Mouse (Mus musculus) liver, embryonic 16.5 days (tissue): ENCODE data around the gene Snx6. TPM values are rescaled to one million over a fixed set of nuclear protein-coding genes. Genes with fewer than 3 reads are reported as not detected.
"Not testable (repeated sequence)": the region's sequence is repeated elsewhere in the genome, so short reads cannot be mapped to it uniquely, and the experiment has no call there.

ENCODE experiments used
- ATAC-seq: fragments of 200-750 bp; cut with Nextera tagmentation; 2 replicates; pipeline ENCODE4 v1.8.0; 2017; ENCODE audit warnings: low read depth, mild to moderate bottlenecking, moderate number of reproducible peaks, moderate library complexity
- H3K27ac ChIP-seq: fragments of 300-500 bp; sonication (generic); 2 replicates; pipeline ENCODE4 v1.5.1; 2014; ENCODE audit warnings: mild to moderate bottlenecking, low read length
- H3K27me3 ChIP-seq: fragments of 300-500 bp; sonication (generic); 2 replicates; pipeline ENCODE4 v1.6.1; 2014; ENCODE audit warnings: low read depth, low read length, mixed read lengths; ENCODE audit not compliant: control insufficient read depth, insufficient read depth
- H3K36me3 ChIP-seq: fragments of 300-500 bp; sonication (generic); 2 replicates; pipeline ENCODE4 v1.6.1; 2014; ENCODE audit warnings: mild to moderate bottlenecking; ENCODE audit not compliant: control insufficient read depth, insufficient read depth
- H3K4me1 ChIP-seq: fragments of 300-500 bp; sonication (generic); 2 replicates; pipeline ENCODE4 v1.6.1; 2014; ENCODE audit warnings: low read depth, low read length, mixed read lengths; ENCODE audit not compliant: control insufficient read depth
- H3K4me2 ChIP-seq: fragments of 300-500 bp; sonication (generic); 2 replicates; pipeline ENCODE4 v1.6.1; 2014; ENCODE audit warnings: low read depth, low read length, mixed read lengths
- H3K4me3 ChIP-seq: fragments of 300-500 bp; sonication (generic); 2 replicates; pipeline ENCODE4 v1.5.1; 2014; ENCODE audit warnings: low read depth, mild to moderate bottlenecking, low read length
- H3K9ac ChIP-seq: fragments of 300-500 bp; sonication (generic); 2 replicates; pipeline ENCODE4 v1.6.1; 2014; ENCODE audit warnings: low read depth, low read length
- H3K9me3 ChIP-seq: fragments of 300-500 bp; sonication (generic); replicated peaks from 2 replicates; pipeline ENCODE4 v1.6.1; 2016; ENCODE audit warnings: low read length; ENCODE audit not compliant: control insufficient read depth
- WGBS: fragments of 180-500 bp; shearing (Covaris S2); extraction: QIAGEN DNeasy Blood & Tissue Kit; methylation state at CpG from one replicate; pipeline ENCODE4 v1.1.7; 2014; ENCODE audit not compliant: insufficient replicate concordance; 5-methylcytosine and 5-hydroxymethylcytosine counted together
- polyA plus RNA-seq: library from polyadenylated mRNA; unstranded; fragments of >200 nt; fragmentation: Nextera tagmentation; extraction: Ambion mirVana; gene quantifications from 2 replicates; pipeline ENCODE4 v1.2.1, GENCODE M21; 2015

Snx6 gene
- polyA plus RNA-seq, 1 experiment from 2014 or later: 45.4 TPM

DNA sequence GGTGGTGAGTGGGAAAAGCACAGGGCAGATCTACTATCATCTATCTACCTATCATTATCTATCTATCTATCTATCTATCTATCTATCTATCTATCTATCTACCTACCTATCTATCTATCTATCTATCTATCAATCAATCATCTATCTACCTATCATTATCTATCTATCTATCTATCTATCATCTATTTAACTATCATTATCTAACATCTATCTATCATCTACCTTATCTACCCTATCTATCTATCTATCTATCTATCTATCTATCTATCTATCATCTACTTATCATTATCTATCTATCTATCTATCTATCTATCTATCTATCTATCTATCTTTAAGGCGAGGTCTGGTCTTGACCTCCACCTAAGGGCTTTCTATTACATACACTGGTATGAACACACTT is 36.4 kb upstream of the Snx6 start:
- not testable (repeated sequence) for H3K9me3 ChIP-seq, ATAC-seq, H3K4me1 ChIP-seq, H3K9ac ChIP-seq, H3K4me2 ChIP-seq, H3K36me3 ChIP-seq, H3K4me3 ChIP-seq, H3K27me3 ChIP-seq, H3K27ac ChIP-seq
- 63% methylated on average over 1 of the region's 1 CpGs for WGBS

GRCm38 (mm10) chr12:54830574-54830973 is 35.1 kb upstream of the Snx6 start:
- H3K4me2 ChIP-seq: no peak overlapping the region
- H3K4me1 ChIP-seq: peaks cover 3% of the 10 kb centered on the region; the same call in 1 of the 2 replicates
- H3K9me3 ChIP-seq: no peaks in the 10 kb centered on the region
- no peaks in the 10 kb centered on the region for H3K27me3 ChIP-seq
- H3K4me3 ChIP-seq: no peak overlapping the region
- no peak overlapping the region for H3K9ac ChIP-seq
- ATAC-seq: peak; percentile 47; the same call in 1 of the 2 replicates
- no peak overlapping the region for H3K27ac ChIP-seq
- WGBS: 9% methylated on average over 6 of the region's 6 CpGs
- no peaks in the 10 kb centered on the region for H3K36me3 ChIP-seq

DNA sequence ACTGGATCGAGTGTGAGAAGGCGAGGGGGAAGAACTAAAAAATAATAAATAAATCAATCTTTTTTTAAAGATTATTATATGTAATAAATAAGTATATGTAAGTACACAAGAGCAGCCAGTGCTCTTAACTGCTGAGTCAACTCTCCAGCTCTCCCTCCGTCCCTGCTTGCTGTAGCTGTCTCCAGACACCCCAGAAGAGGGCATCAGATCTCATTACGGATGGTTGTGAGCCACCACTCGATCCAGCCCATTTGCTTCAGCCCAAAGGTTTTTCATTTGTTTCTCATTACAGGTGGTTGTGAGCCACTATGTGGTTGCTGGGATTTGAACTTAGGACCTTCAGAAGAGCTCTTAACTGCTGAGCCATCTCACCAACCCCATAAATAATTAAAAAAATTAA is 34.4 kb upstream of the Snx6 start:
- no peaks in the 10 kb centered on the region for H3K27me3 ChIP-seq
- H3K4me2 ChIP-seq: no peak overlapping the region
- ATAC-seq: no peak
- H3K4me3 ChIP-seq: no peak overlapping the region
- H3K4me1 ChIP-seq: no peaks in the 10 kb centered on the region; the same call in 1 of the 2 replicates
- no peak overlapping the region for H3K27ac ChIP-seq
- no peaks in the 10 kb centered on the region for H3K9me3 ChIP-seq
- H3K36me3 ChIP-seq: no peaks in the 10 kb centered on the region
- H3K9ac ChIP-seq: no peak overlapping the region
- 36% methylated on average over 5 of the region's 5 CpGs for WGBS

- no peaks in the 10 kb centered on the region for H3K4me1 ChIP-seq
- no peak overlapping the region for H3K27ac ChIP-seq
- no peak overlapping the region for H3K4me3 ChIP-seq
- ATAC-seq: no peak
- H3K27me3 ChIP-seq: no peaks in the 10 kb centered on the region
- H3K9ac ChIP-seq: no peak overlapping the region
- no peaks in the 10 kb centered on the region for H3K9me3 ChIP-seq
- WGBS: 85% methylated on average over 1 of the region's 1 CpGs
- no peak overlapping the region for H3K4me2 ChIP-seq
- H3K36me3 ChIP-seq: no peaks in the 10 kb centered on the region
These were observed 32.5 kb upstream of the Snx6 start for GRCm38 (mm10) chr12:54828043-54828442.

GRCm38 (mm10) chr12:54825202-54825601 is 29.7 kb upstream of the Snx6 start:
- no peak overlapping the region for H3K27ac ChIP-seq
- ATAC-seq: no peak
- WGBS: 81% methylated on average over 3 of the region's 3 CpGs

DNA sequence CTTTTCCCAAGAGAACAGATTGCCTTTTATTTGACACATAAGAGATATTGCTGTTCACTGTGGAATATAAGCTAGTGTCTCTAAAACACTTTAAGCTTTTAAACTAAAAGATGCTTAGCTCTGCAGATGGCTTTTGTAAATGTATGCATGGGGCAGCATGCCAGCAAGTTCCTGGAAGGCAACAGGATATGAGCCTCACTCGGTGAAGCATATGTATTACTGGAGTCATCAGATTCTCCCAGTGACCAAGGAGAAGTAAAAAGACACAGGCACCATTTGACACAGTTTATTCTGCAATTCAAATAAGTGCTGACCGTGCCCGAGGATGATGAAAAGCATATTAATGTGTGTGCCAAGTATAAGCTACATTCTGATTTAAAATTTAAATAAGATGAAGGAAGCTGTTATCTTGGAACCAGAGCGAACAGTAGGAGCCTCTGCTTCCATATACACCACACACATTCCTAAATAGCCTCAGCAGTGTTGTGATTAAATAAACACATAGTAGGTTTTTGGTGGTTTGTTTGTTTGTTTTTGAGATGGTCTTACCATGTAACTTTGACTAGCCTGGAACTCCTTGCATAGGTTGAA is 27.4 kb upstream of the Snx6 start:
- peak; percentile 32; the same call in 1 of the 2 replicates for ATAC-seq
- H3K4me3 ChIP-seq: no peak overlapping the region
- H3K36me3 ChIP-seq: no peaks in the 10 kb centered on the region
- WGBS: 48% methylated on average over 4 of the region's 4 CpGs
- H3K9me3 ChIP-seq: no peaks in the 10 kb centered on the region
- no peak overlapping the region for H3K27ac ChIP-seq
- no peak overlapping the region for H3K4me2 ChIP-seq
- H3K9ac ChIP-seq: no peak overlapping the region
- no peaks in the 10 kb centered on the region for H3K27me3 ChIP-seq
- H3K4me1 ChIP-seq: peaks cover 7% of the 10 kb centered on the region

More at GRCm38 (mm10) chr12:54825202-54825601, 29.7 kb upstream of the Snx6 start:
- Histone ChIP-seq H3K4me3 (no peak overlapping the region), H3K9me3 (no peaks in the 10 kb centered on the region), H3K4me2 (no peak overlapping the region), H3K36me3 (no peaks in the 10 kb centered on the region), H3K4me1 (peaks cover under 1% of the 10 kb centered on the region), H3K9ac (no peak overlapping the region), H3K27me3 (no peaks in the 10 kb centered on the region)

GRCm38 (mm10) chr12:54820684-54821161 is 25.2 kb upstream of the Snx6 start:
- ATAC-seq: no peak
- no peak overlapping the region for H3K4me2 ChIP-seq
- no peak overlapping the region; the same call in 1 of the 2 replicates for H3K27ac ChIP-seq

DNA sequence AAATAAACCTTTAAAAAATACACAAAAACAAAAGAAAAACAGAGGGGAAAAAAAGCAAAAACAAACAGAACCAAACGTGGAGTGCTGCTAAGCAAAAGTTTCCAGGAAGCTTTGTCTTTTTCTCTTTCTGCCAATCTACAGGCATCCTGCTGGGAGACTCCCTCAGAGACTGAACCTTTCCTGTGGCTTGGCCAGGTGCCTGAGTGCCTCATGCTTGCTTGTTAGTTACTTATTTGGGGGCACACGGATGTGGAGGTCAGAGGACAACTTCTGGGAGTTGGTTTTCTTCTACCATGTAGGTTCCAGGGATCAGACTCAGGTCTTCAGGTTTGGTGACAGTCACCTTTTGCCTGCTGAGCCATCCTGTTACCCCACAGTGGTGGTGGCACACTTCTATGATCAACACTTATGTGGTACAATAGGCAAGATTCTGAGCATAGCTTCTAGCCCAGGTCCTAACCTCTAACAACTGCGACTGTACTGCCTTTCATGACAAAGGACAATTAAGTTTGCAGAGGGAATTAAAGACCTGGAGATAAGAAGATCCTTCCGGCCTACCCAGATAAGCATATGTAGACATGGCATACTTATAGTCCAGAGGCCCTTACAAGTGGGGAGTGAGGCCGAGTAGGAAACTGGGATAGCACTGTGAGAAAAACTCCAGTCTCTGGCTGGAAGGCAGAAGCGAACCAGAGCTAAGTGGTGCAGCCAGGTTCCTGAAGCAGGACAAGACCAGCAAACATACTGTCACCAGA is 23.9 kb upstream of the Snx6 start:
- H3K27ac ChIP-seq: no peak overlapping the region
- no peak overlapping the region for H3K4me2 ChIP-seq
- no peaks in the 10 kb centered on the region for H3K36me3 ChIP-seq
- H3K27me3 ChIP-seq: no peaks in the 10 kb centered on the region
- no peak overlapping the region for H3K4me3 ChIP-seq
- no peaks in the 10 kb centered on the region for H3K9me3 ChIP-seq
- 30% methylated on average over 6 of the region's 6 CpGs for WGBS
- H3K4me1 ChIP-seq: peaks cover 7% of the 10 kb centered on the region
- H3K9ac ChIP-seq: no peak overlapping the region
- no peak for ATAC-seq

More at GRCm38 (mm10) chr12:54820684-54821161, 25.2 kb upstream of the Snx6 start:
- no peaks in the 10 kb centered on the region for H3K9me3 ChIP-seq
- H3K4me3 ChIP-seq: no peak overlapping the region
- H3K36me3 ChIP-seq: no peaks in the 10 kb centered on the region
- H3K9ac ChIP-seq: no peak overlapping the region
- WGBS: 15% methylated on average over 2 of the region's 2 CpGs
- H3K27me3 ChIP-seq: no peaks in the 10 kb centered on the region
- H3K4me1 ChIP-seq: peaks cover 7% of the 10 kb centered on the region

DNA sequence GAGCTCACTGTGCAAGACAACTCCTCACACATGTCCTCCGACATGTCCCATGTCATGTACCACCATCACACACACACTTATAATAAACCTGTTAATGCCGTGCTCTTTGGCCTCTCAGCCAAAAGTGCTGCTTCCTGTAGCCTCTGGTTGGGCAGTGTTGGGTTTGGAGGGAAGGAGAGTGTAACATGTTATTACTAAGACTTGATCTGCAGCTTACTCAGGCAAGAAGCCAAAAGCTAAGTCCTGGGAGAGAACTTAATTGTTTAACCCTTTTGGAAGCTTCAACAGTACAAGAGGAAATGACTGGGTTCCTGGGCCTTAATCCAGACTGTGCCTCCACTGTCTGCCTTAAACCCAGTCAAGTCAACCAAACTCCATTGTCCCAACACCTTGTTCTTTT is 14.6 kb upstream of the Snx6 start:
- no peak overlapping the region for H3K4me2 ChIP-seq
- no peaks in the 10 kb centered on the region for H3K36me3 ChIP-seq
- no peaks in the 10 kb centered on the region for H3K27me3 ChIP-seq
- H3K27ac ChIP-seq: no peak overlapping the region
- no peaks in the 10 kb centered on the region for H3K9me3 ChIP-seq
- ATAC-seq: no peak
- no peak overlapping the region for H3K9ac ChIP-seq
- H3K4me1 ChIP-seq: peaks cover 4% of the 10 kb centered on the region
- H3K4me3 ChIP-seq: no peak overlapping the region
- 50% methylated on average over 2 of the region's 2 CpGs for WGBS
